ENCODE assay signal across 9 mouse cellular contexts in genomic region chr6:89680155-89680554, GRCm38 (mm10). TPM values are rescaled to one million over a fixed set of nuclear protein-coding genes. Genes with fewer than 3 reads are reported as not detected.
DNase-seq lines count a peak whose midpoint lies in the region; ATAC-seq lines count a peak whose summit lies in the region.
"Had no signal": no experiment of that assay in that cellular context is flagged by ENCODE, and none has a peak within 500 bp of the region (broad histone marks: within the 10 kb centered on the region; RNA-seq: fewer than 3 reads in every experiment).

No protein-coding gene starts in this region.

- no peaks in the 10 kb centered on the region; the same call in 1 of the 2 replicates for H3K4me1 ChIP-seq in hindbrain, embryonic 15.5 days (replicated peaks)

- no peaks in the 10 kb centered on the region for H3K36me3 ChIP-seq in hindbrain, embryonic 15.5 days

- H3K4me2 ChIP-seq in hindbrain, embryonic 15.5 days, result no peak overlapping the region

- peak; percentile 67 for DNase-seq in MN1 (ENCODE audit: low spot score)
- DNase-seq in cerebellum, adult 11 months, result peak; percentile 76
- DNase-seq in forelimb bud, embryonic 11.5 days (ENCODE audit: low read depth, low spot score), result peak; percentile 85
- DNase-seq in layer of hippocampus, postnatal 14 days (ENCODE audit: low spot score in 2 of 2), result peak; percentile 71 to 76
- DNase-seq in lung, postnatal 4 days, result peak; percentile 78 to 86
- DNase-seq in right cerebral cortex, postnatal 10 days (ENCODE audit: low spot score in 2 of 2), result peak; percentile 68 to 78
- DNase-seq in urinary bladder, postnatal 14 days (ENCODE audit: low spot score), result peak; percentile 79

- no peaks in the 10 kb centered on the region for H3K27me3 ChIP-seq in hindbrain, embryonic 15.5 days

- ATAC-seq in hindbrain, embryonic 15.5 days (ENCODE audit: low FRiP score, low read depth), result 0 out of 2 replicates have a peak, but pooled peaks have one; percentile 5

- H3K9me3 ChIP-seq in hindbrain, embryonic 15.5 days, result no peaks in the 10 kb centered on the region

- no peak overlapping the region for H3K9ac ChIP-seq in hindbrain, embryonic 15.5 days

- H3K27ac ChIP-seq in hindbrain, embryonic 15.5 days (replicated peaks), result no peak overlapping the region
- H3K27ac ChIP-seq: macrophage had no signal

- no peak overlapping the region for H3K4me3 ChIP-seq in hindbrain, embryonic 15.5 days

- WGBS in hindbrain, embryonic 15.5 days, result 13% methylated on average over 8 of the region's 8 CpGs

RNA-seq across cellular contexts. Expression of gene Vmn1r40, which starts 27.2 kb away (rescaled TPM):
- not detected in 2 replicates for polyA plus RNA-seq in hindbrain, embryonic 15.5 days (2015; fragmentation: Nextera tagmentation; extraction: Ambion mirVana)
- not detected for total RNA-seq in layer of hippocampus, postnatal 14 days (2021)
- polyA plus RNA-seq: macrophage had no signal

RNA-seq across cellular contexts. Expression of gene Txnrd3, which starts 36.4 kb away (rescaled TPM):
- polyA plus RNA-seq in hindbrain, embryonic 15.5 days (2015; fragmentation: Nextera tagmentation; extraction: Ambion mirVana), result 14.9 and 16.5 TPM in 2 replicates
- 1 to 10 TPM; 4.8 to 5.2 TPM for total RNA-seq in layer of hippocampus, postnatal 14 days (2021)
